Mouse (Mus musculus) spleen, adult 18-20 months (tissue): ENCODE data around the gene Mtif2.
"Not testable (repeated sequence)": the region's sequence is repeated elsewhere in the genome, so short reads cannot be mapped to it uniquely, and the experiment has no call there.

Experiments used
- DNase-seq, 2 experiments: peaks; one replicate each; pipeline ENCODE4 v3.0.0; 2022; ENCODE audit warnings: mixed read lengths in 2 of 2

Gene Mtif2

DNA sequence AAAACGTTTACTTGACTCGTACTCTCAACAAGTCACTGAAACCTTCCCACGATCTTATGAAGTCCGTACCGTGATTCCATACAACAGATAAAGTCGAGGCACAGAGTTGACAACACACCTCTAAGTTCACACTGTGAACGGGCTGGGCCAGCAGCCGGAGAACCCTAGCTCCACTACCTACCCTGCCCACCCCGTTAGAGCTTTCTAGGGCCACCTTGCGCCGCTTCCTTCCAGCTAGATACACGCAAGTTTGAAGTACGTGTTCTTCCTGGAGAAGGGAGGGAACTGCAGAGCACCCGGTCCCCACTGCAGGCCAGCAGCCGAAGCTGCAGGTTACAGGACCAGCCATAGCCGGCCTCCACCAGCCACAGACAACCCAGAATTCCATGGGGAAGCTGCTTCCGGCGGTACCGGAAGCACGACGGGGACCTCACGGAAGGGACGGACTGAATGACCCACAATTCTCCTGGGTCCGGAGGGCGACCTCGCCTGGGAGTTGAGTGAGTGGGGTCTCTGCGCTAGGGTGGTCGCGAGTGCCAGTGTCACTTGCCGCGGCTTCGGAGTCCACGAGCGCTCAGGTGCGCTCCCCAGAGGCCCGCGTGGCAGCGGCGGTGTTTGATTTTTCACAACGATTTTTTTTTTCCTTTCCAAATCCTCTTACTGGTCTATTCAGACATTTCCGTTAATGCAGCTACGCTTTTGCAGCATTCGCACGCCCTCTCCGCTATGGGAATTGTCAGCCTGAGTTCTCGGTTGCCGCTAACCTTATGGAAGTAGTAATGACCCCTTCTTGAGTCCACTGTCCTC, at the start of gene Mtif2:
TSS of gene Mtif2 (plus strand) at position 421 of the 807 bp plus-strand sequence.
- peak; percentile 51 to 61 for DNase-seq

DNA sequence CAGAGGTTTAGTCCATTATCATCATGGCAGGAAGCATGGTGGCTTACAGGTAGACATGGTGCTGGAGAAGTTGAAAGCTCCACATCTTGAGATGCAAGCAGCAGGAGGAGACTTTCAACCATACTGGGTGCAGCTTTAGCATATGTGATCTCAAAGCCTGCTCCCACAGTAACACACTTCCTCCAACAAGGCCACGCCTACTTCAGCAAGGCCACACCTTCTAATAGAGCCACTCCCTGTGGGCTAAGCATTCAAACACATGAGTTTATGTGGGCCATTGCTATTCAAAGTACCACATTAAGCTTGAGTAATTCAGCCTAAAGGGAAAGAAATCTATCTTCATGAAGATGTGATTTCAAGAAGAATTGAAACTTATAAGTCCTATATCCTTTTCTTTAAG, 33.1 kb upstream of the Mtif2 start:
- DNase-seq, result no peak

DNA sequence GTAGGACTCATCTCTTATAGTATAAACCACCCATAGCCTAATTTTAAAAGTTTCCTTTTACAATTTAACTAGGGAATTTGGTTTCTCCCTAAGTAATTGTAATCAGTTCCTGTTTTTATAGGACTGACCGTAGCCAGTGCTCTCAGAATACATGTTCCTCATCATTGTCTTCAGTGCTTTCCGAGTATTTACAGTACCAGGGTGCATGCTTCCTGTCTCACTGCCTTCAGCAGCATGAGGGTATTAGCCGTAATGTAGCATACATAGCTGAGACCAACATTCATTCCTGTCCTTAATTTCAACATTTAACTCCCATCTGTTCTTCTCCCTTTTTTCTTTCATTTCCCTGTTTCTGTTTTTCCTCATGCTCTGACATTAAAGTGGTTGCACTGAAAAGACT, 29.2 kb upstream of the Mtif2 start:
- DNase-seq, result no peak

DNA sequence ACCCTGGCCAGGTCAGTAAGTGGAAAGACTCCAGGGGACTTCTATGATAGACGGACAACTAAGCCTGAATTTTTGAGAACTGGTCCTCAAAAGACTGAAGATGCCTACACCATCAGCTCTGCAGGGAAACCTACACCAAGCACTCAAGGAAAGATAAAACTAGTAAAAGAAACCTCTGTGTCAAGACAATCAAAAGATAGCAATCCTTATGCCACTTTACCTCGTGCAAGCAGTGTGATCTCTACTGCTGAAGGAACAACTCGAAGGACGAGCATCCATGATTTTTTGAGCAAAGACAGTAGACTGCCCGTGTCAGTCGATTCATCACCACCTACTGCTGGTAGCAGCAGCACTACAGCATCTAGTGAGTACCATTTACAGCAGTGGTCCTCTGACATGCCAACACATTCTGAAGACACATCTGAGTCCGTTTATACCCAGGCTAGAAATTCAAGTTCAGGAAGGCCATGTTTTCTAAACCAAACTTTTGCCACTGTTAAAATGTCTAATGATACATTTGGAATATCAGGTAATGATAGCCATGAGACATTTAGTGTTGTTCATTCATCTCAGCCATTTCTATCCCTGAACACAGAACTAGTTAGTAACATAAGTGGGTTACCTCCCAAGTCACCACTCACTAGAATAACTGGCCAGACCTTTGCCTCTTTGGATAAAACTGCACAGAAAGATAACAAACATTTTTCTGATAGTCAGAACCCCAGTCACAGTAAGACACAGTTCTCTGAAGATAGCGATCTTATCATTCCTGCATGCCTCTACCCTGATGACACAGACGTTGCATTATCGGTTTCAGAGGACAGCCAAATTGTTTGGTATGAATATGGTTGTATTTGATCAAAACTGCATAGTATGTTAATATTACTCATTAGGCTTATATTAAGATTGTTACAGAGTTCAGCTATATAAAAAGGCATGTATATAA, 22.0 kb upstream of the Mtif2 start:
- no peak for DNase-seq

DNA sequence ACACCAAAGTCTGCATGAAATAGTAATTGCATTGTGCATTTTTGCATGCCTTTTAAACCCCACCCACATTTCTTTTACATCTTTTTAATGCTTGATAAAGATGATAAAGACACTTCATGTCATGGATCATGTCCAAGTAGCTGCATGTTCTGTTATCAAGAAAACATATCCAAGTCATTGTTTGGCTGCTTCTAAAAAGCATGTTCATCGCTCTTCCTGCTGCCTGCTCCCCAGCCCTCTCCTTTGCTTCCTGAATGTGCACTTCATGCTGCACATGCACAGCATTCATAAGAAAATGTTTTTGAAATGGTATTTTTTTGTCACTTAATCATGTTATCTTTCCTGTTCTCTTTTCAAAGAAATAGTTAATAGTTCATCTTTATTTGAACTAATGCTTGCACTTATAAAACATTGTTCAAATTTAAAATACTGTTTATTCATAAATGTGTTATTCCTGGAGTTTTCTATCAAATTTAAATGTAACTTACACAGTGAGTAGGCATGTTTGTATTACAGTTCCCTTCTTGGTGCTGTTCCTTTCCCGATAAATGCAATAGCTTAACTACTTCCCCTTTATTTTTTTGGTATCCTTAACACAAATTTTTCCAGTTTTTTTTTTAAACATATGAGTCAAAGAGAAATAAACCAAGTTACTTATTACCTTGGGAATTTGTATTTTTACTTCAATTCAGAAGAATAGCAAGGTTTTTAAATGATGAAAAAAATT, 21.1 kb upstream of the Mtif2 start:
- DNase-seq, result no peak

DNA sequence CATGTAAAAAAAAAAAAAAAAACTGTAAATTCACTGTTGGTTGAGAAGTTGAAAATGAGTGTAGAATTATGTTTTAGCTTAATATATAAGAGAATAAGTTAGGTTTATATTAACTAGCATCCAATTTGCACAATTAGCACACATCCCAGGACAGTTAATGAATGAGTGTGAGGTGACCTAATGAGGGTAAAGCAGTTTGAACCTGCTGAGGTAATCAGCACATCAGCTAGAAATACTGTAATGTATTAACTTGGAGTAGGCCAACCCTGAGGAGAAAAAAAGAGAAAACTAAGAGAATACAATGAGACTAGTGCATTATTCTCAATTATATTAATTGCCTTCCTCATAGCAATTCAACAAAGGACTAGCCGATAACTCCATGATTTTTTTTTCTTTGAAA, 16.8 kb upstream of the Mtif2 start:
- DNase-seq, result no peak

DNA sequence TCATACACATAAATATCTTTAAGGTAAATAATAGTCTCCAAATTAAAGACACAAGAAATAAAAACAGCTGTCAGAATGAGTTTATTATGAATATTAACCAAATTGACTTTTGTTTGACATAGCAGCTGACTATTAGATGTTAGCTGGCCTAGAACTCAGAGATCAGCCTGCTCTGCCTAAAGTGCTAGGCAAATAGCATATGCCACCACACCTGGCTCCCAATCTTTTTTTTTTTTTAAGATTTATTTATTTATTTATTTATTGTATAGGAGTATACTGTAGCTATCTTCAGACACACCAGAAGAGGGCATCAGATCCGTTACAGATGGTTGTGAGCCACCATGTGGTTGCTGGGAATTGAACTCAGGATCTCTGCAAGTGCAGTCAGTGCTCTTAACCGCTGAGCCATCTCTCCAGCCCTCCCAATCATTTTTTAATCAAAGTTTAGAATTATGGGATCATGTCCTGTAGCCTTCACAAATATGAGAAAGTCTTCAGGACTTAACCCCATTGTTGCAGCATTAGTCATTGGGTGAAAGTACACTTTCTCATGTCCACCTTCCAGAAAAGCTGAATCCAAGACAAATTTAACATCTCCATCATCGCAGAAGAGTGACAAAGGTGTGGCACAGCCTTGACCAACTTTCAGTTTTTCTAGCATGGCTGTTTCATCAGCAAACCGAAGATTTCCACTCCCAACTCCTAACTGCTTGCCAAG, 13.2 kb upstream of the Mtif2 start:
- no peak for DNase-seq

DNA sequence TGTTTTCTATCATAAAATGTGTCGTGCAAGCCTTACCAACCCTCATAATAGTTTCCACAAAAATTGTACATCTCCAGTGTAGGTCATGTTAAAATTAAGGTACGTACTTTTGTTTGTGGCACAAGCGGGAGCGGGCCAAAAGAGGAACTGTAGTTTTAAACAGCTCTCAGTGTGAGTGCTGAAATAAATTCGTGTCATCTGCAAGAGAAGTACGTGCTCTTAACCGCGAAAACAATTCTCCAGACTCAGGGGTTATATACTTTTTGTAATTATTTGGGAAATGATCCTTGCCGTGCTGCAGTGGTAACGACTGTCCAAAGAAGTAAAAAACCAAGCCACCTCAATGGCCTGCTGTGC, 11.9 kb upstream of the Mtif2 start:
- no peak for DNase-seq

DNA sequence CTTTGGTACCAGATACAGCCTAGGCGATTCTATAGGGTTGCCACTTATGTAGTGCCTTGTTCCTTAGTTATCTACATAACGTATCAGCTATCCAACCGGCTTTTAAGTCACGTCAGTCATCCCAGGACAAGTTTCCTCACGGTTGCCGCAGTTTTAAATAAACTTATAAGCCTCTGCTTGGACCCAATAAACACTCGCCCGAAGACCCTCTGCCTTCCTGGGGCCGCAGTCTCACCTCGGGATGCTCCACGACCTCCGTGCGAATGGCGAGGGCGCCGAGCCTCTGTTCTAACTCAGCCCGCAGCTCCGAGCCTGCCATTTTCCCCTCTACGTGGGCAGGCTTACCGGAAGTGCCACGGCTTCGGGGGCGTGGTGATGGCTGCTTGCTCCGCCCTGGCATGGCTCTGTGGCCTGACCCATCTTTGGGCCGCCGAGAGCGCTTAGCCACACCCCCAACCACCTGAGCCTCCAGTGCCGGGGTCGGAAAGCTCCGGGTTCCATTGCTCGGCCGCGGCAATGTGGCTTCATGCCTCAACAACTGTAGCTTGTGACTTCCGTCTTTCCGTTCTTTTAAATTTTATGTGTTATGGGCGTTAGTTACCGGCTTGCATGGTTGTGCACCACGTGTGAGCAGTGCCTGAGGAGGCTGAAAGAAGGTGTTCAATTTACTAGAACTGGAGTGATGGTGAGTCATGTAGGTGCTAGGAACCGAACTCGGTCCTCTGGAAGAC, 11.4 kb upstream of the Mtif2 start, which contains the start of gene Prorsd1:
TSS of gene Prorsd1 (minus strand) at position 352 of the 731 bp plus-strand sequence.
- DNase-seq, result peak; percentile 90 to 94

DNA sequence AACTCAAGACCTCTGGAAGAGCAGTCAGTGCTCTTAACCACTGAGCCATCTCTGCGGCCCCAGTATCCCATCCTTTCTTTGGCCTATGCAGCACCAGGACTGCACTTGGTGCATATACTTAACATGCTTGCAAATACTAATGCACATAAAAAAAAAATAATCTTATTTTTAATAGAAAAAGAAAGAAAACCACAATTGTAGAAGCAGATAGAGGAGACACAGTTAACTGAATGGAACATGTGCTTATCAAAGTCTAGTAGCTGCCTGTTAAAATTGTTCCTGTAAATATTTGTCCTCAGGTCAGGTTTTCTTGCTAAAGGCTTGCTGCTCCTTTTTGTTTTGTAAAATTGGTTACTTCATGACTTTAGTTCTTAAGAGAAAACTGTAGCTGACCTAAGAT, 12.0 kb downstream of the Mtif2 start:
- no peak for DNase-seq

DNA sequence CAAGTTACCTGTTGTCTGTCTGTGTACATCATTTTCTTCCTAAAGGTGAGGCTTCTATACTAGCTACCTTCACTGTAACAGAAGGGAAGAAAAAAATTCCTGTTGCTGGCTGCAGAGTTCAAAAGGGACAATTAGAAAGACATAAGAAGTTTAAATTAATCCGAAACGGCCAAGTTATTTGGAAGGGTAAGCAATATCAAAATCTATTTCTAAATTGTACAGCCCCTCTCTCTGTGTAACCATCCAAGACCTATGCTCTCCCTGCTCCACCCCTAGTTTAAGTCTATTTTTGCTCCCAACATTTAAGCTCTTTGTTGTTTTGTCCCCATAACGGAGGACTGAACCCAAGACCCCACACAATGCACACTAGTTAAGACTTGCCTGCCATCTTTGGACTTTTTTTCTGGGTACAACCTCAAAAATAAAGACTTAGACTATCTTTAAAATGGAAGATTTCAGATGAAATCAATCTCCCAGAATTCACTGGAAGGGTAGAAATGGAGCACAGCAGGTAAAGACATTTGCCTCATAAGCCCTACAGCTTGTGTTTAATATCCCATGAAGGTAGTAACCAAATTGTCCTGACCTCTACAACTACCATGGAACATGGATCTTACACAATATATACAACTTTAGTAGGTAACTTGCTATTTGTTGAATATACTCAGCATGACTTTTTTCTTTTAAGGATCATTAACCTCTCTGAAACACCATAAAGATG, 18.2 kb downstream of the Mtif2 start:
- DNase-seq, result no peak

DNA sequence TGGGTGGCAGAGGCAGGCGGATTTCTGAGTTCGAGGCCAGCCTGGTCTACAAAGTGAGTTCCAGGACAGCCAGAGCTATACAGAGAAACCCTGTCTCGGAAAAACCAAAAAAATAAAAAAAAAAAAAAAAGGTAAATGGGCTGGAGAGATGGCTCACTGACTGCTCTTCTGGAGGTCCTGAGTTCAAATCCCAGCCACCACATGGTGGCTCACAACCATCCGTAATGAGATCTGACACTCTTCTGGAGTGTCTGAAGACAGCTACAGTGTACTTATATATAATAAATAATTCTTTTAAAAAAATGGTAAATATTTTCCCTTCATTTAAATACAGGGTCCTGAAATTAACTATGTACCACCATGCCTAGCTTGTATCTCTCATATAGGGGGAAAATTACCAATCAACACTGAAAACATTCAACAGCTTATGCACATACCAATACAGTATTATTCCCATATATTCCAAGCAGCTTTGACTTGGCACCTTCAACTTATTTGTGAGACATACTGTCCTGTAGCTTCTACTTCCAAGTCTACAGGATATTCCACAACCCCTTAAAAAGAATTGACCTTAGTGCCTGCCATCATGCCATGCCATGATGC, 19.0 kb downstream of the Mtif2 start:
- DNase-seq, result not testable (repeated sequence)

DNA sequence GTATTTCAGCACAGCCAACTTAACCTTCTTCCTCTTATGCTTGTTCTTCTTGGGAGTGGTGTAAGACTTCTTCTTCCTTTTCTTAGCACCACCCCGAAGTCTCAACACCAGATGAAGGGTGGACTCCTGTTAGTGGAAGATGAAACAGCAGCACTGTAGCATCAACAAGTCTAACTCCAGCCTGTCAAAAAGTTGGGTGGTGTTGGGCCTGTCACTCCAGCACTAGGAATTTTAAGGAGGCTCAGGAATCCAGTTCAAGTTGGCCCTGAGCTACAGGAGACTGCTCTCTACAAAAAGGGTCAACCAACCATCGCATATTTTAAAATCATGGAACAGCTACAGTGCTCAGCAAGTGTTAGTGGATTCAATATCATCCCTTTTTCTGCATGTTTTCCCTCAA, 20.1 kb downstream of the Mtif2 start:
- not testable (repeated sequence) for DNase-seq

DNA sequence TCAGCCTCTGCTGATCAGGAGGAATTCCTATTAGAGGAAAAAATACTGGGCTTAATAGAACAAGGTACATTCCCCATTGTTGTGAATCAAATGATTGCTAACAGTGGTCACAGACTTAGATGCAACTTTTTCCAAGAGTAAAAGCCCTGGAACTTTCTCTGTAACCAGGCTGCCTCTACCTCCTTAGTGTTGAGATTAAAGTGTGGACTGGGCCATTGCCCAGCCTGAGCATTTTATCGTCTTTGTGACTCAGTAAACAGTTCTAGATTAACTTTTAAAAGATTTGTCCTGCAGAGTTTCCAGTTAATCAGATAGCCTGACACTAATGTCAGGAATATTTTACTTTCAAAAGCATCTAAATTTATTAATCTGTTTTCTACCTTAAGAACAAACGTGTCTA, 20.6 kb downstream of the Mtif2 start:
- DNase-seq, result no peak

DNA sequence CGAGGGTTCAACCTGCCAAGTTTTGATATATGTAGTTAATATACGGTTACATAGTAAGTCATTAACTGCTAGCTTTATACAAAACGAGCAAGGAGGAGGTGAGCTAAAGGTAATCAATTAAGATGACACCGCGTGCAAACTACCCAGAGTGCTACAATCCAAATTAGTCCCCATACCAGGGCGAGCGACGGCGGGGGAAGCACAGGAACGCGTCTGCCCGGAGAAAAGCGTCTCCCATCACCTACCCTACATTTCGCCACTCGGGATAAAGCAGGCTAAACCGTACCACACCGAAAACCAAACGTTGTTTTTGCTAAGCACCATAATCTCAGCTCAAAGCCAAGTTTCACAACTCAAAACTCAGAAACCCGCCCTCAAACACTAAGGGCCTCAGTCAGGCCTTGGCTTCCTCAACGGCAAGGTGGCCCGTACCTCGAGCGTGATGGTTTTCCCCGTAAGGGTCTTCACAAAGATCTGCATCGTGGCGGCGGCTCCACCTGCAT, 21.1 kb downstream of the Mtif2 start:
- no peak for DNase-seq

DNA sequence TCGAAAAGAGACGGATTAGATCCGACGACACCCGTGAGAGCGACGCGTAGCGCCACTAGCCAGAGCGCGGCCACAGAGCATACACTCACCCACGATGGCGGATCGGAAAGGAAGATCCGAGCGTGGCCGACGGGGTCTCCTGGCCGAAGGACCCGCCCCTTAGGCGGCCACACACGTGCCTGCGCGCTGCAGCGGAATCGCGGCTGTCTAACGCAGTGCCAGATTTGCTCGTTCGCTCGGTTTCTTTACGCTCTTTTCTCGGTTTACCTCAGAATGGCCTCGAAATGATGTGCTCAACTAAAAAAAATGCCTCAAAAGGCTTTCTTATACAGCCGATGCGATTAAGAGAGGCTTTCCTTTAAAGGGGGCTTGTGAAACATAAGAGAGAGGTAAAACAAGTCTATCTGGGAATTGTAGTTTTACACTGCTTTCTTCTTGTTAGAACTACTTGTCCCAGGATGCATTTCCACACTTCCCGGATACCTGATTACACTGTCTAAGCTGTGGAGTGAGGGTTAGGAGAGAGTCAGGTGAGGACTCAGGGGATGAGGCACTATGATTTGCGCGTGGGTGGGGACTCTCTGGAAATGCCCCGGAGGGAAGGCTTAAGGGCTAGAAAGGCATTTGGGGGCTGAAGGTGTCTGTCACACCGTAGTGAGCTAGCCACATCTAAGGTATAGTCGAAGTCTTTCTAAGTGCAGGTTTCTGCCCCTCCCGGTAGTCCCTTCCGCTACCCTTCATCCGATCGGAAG, 21.7 kb downstream of the Mtif2 start, which contains the start of the genes Clhc1 and Rps27a:
TSS of gene Clhc1 (plus strand) at position 199 of the 752 bp plus-strand sequence.
TSS of gene Rps27a (minus strand) at position 358 of the 752 bp plus-strand sequence.
- DNase-seq, result peak; percentile 84 to 96

DNA sequence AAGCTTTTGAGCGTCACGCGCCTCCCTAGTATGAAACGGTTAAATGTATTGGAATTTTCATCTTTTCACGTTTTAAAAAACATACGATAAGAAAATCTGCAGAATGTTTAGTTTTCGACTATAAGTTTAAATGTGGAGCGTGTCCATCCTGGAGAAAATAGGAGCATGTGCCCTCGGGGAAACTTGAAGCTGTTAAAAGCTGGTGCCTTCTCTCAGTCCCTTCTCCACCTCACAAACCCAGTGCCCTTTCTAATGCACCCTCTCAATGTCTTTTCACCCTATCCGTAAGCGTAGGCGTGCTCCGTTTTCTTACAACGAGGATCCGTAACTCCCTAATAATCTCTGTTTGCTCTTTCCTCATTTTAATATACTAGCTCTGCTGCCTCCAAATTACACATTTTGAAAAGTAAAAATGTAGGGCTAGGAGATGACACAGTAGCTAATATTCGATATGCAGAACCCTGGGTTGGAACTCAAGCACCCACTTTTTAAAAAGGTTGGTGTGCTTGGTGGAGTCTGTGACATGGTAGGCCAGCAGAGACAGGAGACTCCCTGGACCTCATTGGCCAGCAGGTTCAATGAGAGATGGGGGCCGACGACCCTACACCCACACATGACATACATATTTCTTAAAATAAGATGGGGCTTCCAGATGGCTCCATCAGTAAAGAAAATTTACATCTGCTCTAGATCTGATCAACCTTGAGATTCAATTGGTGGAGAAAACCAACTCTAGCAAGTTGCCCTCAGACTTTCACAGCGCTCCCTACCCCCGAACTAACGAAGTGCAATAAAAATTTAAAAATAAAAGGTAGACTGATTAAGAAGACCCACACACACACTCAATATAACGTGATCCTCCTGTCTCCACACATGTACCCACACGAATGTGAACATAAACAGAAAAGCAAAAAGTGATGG, 22.6 kb downstream of the Mtif2 start:
- peak in 1 of 2 experiments; percentile 13 for DNase-seq

DNA sequence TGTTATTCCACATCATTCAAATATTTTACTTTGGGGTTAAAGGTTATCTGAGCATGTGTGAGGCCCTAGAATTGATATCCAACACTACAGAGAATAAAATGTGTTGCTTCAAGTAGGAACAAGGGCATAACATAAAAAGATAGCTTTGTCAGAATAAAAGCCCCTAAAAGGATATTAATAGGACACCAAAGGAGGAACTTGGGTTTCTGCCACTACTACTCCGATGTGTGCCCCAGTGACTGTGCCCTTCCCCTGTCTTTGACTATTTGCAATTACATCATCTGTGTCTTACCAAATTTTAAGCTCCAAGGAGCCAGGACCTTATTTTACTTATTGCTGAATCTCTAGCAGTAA, 23.2 kb downstream of the Mtif2 start:
- DNase-seq, result no peak
